In genomic region chr16:23609748-23610185, GRCm38 (mm10) we compare ENCODE assay signal across 8 mouse cellular contexts.
DNase-seq lines count a peak whose midpoint lies in the region; ATAC-seq lines count a peak whose summit lies in the region.

No protein-coding gene starts in this region.

- no peak for DNase-seq in neural tube, embryonic 10.5 days (ENCODE audit: extremely low spot score, low spot score)
- DNase-seq in cerebellum, postnatal 14 days: peak; percentile 74 to 79
- peak; percentile 10 to 41 for DNase-seq in left cerebral cortex, postnatal 25 days (ENCODE audit: low spot score in 2 of 2)
- DNase-seq in midbrain, embryonic 10.5 days (ENCODE audit: low spot score): no peak
- peak; percentile 7 to 21 for DNase-seq in spleen, postnatal 10 days (ENCODE audit: low spot score in 2 of 2)

- H3K9me3 ChIP-seq in neural tube, embryonic 12.5 days: no peaks in the 10 kb centered on the region
- H3K9me3 ChIP-seq in intestine, embryonic 15.5 days: no peaks in the 10 kb centered on the region
- H3K9me3 ChIP-seq in midbrain, embryonic 10.5 days (replicated peaks): no peaks in the 10 kb centered on the region

- no peaks in the 10 kb centered on the region for H3K4me1 ChIP-seq in neural tube, embryonic 12.5 days
- no peaks in the 10 kb centered on the region for H3K4me1 ChIP-seq in intestine, embryonic 15.5 days (replicated peaks)
- peaks cover 6% of the 10 kb centered on the region; the same call in 1 of the 2 replicates for H3K4me1 ChIP-seq in midbrain, embryonic 10.5 days

- no peak overlapping the region for H3K9ac ChIP-seq in neural tube, embryonic 12.5 days
- peak overlapping the region; percentile 21 for H3K9ac ChIP-seq in intestine, embryonic 15.5 days

- no peaks in the 10 kb centered on the region for H3K27me3 ChIP-seq in neural tube, embryonic 12.5 days (replicated peaks)
- no peaks in the 10 kb centered on the region for H3K27me3 ChIP-seq in intestine, embryonic 15.5 days (replicated peaks)
- H3K27me3 ChIP-seq in midbrain, embryonic 10.5 days (ENCODE audit: low read depth, poor library complexity, severe bottlenecking): no peaks in the 10 kb centered on the region

- 47% methylated on average over 11 of the region's 11 CpGs for WGBS in neural tube, embryonic 12.5 days
- 24% methylated on average over 11 of the region's 11 CpGs for WGBS in intestine, embryonic 15.5 days
- WGBS in midbrain, embryonic 10.5 days: 47% methylated on average over 11 of the region's 11 CpGs

- H3K4me2 ChIP-seq in neural tube, embryonic 12.5 days (replicated peaks): peak overlapping the region; percentile 23; the same call in 1 of the 2 replicates
- peak overlapping the region; percentile 56 for H3K4me2 ChIP-seq in intestine, embryonic 15.5 days (replicated peaks)

- intact Hi-C loops in left cerebral cortex, postnatal 25 days (cut with DNase I): no loop called here

- no peak overlapping the region for H3K4me3 ChIP-seq in neural tube, embryonic 12.5 days
- H3K4me3 ChIP-seq in intestine, embryonic 15.5 days (replicated peaks): peak overlapping the region; percentile 30
- no peak overlapping the region for H3K4me3 ChIP-seq in midbrain, embryonic 10.5 days

- no peak overlapping the region for H3K27ac ChIP-seq in neural tube, embryonic 12.5 days
- H3K27ac ChIP-seq in intestine, embryonic 15.5 days: no peak overlapping the region
- 0 out of 2 replicates have a peak overlapping the region, but pooled peaks have one; percentile 17 for H3K27ac ChIP-seq in midbrain, embryonic 10.5 days (replicated peaks)

- no peak for ATAC-seq in neural tube, embryonic 12.5 days (ENCODE audit: low FRiP score, low read depth)
- ATAC-seq in granulocyte monocyte progenitor cell, adult 5-6 weeks (replicated peaks; ENCODE audit: poor library complexity, severe bottlenecking): peak; percentile 58
- ATAC-seq in intestine, embryonic 15.5 days: peak; percentile 81

- no peaks in the 10 kb centered on the region for H3K36me3 ChIP-seq in neural tube, embryonic 12.5 days
- H3K36me3 ChIP-seq in intestine, embryonic 15.5 days: no peaks in the 10 kb centered on the region
- no peaks in the 10 kb centered on the region for H3K36me3 ChIP-seq in midbrain, embryonic 10.5 days

Comparison
In these comparisons a context has a peak if more than half of its experiments do, and no peak if none do; other contexts are left out.
1. DNase-seq: peak in cerebellum, postnatal 14 days (2 of 2), left cerebral cortex, postnatal 25 days (2 of 2) and spleen, postnatal 10 days (2 of 2); none in neural tube, embryonic 10.5 days (single experiment) and midbrain, embryonic 10.5 days (single experiment).